Mouse (Mus musculus): ENCODE measurements at regions not wholly inside any gene's neighbourhood (a gene's known extent, or its start where the extent isn't known, plus 50 kb on each side); places are given as distances from the start of the nearest gene placed in this dataset.

- DNase-seq: peak; percentile 16 to 61
Measured at GRCm38 (mm10) chr3:61268453-61269335, 92.7 kb upstream of the Rap2b start.

- DNase-seq: no peak
Measured at GRCm38 (mm10) chr3:61285924-61286520, 75.4 kb upstream of the Rap2b start.

- DNase-seq: no peak
Measured at GRCm38 (mm10) chr3:61288195-61288594, 73.2 kb upstream of the Rap2b start.

GRCm38 (mm10) chr3:61294855-61295254, 66.6 kb upstream of the Rap2b start:
- no peak for DNase-seq

- DNase-seq: no peak
Measured at GRCm38 (mm10) chr3:61297290-61297689, 64.1 kb upstream of the Rap2b start.

- DNase-seq: no peak
Measured at GRCm38 (mm10) chr3:61302214-61302613, 59.2 kb upstream of the Rap2b start.

- no peak for DNase-seq
Measured at GRCm38 (mm10) chr3:61303485-61303884, 58.0 kb upstream of the Rap2b start.

- DNase-seq: no peak
Measured at GRCm38 (mm10) chr3:61306306-61306705, 55.1 kb upstream of the Rap2b start.

GRCm38 (mm10) chr3:61308764-61309163, 52.7 kb upstream of the Rap2b start:
- DNase-seq: no peak

GRCm38 (mm10) chr3:61309197-61309596, 52.2 kb upstream of the Rap2b start:
- DNase-seq: no peak

All from kidney, postnatal 36 days (tissue).